Mouse (Mus musculus) megakaryocyte, adult 5-6 weeks (primary cell): Measurements from ENCODE around the gene Foxj2. TPM values are rescaled to one million over a fixed set of nuclear protein-coding genes. Genes with fewer than 3 reads are reported as not detected.

ENCODE experiments used
- ATAC-seq: 2 replicates; pipeline ENCODE4 v1.8.0; 2016; ENCODE audit warnings: mild to moderate bottlenecking, inconsistent platforms; ENCODE audit not compliant: poor library complexity, severe bottlenecking
- total RNA-seq, 2 experiments: library from RNA; stranded (forward) in 1 of 2; stranded (reverse) in 1 of 2; fragments of 153-499, 151-499 nt in 1 of 2; fragments of 221-1000, 200-1000 nt in 1 of 2; gene quantifications; 2 replicates each; pipeline versions ENCODE4 v1.2.3 to v1.2.4; 2015 to 2017

Gene Foxj2
- total RNA-seq, 2 experiments from 2014 or later: 10.2 to 43.1 TPM

DNA sequence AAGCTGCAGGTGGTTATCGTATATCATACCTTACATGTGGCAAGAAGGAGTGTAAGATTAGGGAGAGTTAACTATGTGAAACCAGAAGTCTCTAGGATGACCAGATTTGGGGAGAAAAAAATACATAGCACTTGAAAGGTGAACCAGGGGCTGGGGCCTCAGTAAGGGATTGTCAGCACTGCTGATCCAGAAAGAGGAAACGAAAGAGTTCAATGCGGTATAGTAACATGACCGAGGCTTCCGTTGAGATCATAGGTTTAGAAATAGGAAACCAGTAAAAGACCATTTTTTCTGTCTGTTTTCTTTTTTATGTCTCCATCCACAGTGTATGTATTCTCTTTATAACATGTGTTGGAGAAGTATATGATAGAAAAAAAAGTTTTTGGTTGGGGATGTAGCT is 53.1 kb downstream of the Foxj2 start:
- peak; percentile 73 for ATAC-seq

GRCm38 (mm10) chr6:122873871-122874719 is 54.4 kb downstream of the Foxj2 start, which contains the start of gene Necap1:
Gene Necap1 (plus strand): TSS chr6:122874474.
- ATAC-seq: peak; percentile 81

DNA sequence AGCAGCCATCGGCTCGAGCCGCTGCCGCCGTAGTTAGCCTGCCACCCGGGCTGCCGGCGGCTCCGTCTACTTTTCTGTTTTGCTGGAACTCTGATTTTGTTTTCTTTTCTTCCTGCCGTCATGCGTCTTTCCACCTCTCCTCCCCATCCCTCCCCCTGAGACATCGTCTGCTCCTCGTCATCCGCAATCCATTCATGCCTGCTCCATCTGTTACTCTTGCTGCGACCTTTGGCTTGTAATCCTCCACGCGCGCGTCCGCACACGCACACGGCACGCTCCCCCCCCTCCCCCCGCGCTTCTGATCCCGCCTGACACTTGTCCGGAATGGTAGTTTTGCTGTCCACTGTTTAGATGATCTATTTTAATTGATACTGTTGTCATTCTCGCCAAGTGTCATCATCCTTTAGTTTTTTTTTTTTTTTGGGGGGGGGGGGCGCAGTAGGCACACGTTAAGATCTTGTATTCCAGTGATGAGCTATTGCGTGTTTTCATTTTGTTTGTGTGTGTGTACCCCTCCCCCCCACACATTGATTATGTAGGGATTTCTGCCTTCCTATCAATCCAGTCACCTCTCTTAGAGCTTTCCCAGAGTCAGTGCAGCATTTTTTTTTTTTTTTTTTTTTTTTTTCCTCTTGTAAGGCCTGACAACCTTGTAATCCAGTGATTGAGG is 55.1 kb downstream of the Foxj2 start:
- peak; percentile 34 for ATAC-seq

DNA sequence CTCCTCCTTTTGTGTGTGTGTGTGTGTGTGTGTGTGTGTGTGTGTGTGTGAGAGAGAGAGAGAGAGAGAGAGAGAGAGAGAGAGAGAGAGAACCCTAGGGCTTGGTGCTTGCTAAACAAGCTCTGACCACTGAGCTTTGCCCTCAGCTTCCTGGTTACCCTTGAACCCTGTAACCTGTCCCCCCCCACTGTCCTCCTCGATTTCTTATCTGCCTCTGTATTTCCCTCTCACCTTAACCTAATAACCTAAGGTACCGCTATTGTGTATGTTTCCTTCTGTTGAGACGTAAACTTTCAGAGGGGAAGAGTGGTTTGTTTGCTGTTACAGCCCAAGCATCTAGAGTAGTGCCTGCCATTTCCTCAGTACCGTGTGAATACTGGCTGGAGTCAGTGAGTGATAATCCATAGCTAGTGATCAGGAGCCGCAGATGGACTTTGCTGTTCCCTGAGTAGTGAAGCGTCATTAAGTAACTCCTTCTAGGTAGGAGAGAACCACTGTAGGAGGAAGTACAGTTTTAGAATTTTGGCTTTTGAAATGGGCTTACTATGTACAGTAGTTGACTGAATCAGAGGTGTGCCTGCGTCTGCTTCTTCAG is 59.5 kb downstream of the Foxj2 start:
- no peak for ATAC-seq

- no peak for ATAC-seq
Measured at GRCm38 (mm10) chr6:122879781-122880505, 60.2 kb downstream of the Foxj2 start.

GRCm38 (mm10) chr6:122881287-122881686 is 61.6 kb downstream of the Foxj2 start:
- no peak for ATAC-seq

GRCm38 (mm10) chr6:122883603-122884002 is 63.9 kb downstream of the Foxj2 start:
- ATAC-seq: no peak

- ATAC-seq: no peak
Measured at GRCm38 (mm10) chr6:122889599-122889998, 69.9 kb downstream of the Foxj2 start.

- peak; percentile 97 for ATAC-seq
Measured at GRCm38 (mm10) chr6:122892442-122893049, 72.8 kb downstream of the Foxj2 start.

Other genes with a start within 250 kb of the Foxj2 start
- gene Apobec1, start 217.5 kb upstream of the Foxj2 start, total RNA-seq (2015): 112 and 151 TPM in 2 replicates
- gene Apobec1, start 217.5 kb upstream of the Foxj2 start, total RNA-seq (2017): 78.0 and 87.4 TPM in 2 replicates
- 0.62 and 1.7 TPM in 2 replicates for gene Gdf3, start 209.8 kb upstream of the Foxj2 start, total RNA-seq (2015)
- gene Gdf3, start 209.8 kb upstream of the Foxj2 start, total RNA-seq (2017): 0.40 TPM in 1 of 2 replicates, not detected in the other
- not detected in 2 replicates for gene Dppa3, start 193.5 kb upstream of the Foxj2 start, total RNA-seq (2015)
- not detected in 2 replicates for gene Dppa3, start 193.5 kb upstream of the Foxj2 start, total RNA-seq (2017)
- not detected in 2 replicates for gene Nanog, start 112.4 kb upstream of the Foxj2 start, total RNA-seq (2015)
- gene Nanog, start 112.4 kb upstream of the Foxj2 start, total RNA-seq (2017): not detected in 2 replicates
- gene Slc2a3, start 18.3 kb upstream of the Foxj2 start, total RNA-seq (2015): 44.5 and 48.4 TPM in 2 replicates
- gene Slc2a3, start 18.3 kb upstream of the Foxj2 start, total RNA-seq (2017): 51.4 and 63.5 TPM in 2 replicates
- 4.4 and 5.3 TPM in 2 replicates for gene C3ar1, start 36.2 kb downstream of the Foxj2 start, total RNA-seq (2015)
- gene C3ar1, start 36.2 kb downstream of the Foxj2 start, total RNA-seq (2017): 4.7 and 5.0 TPM in 2 replicates
- 33.0 and 34.4 TPM in 2 replicates for gene Necap1, start 54.6 kb downstream of the Foxj2 start, total RNA-seq (2015)
- gene Necap1, start 54.6 kb downstream of the Foxj2 start, total RNA-seq (2017): 24.9 and 25.9 TPM in 2 replicates
- gene Clec4a1, start 101.9 kb downstream of the Foxj2 start, total RNA-seq (2015): 250 and 267 TPM in 2 replicates
- 93.7 and 94.5 TPM in 2 replicates for gene Clec4a1, start 101.9 kb downstream of the Foxj2 start, total RNA-seq (2017)
- 175 and 204 TPM in 2 replicates for gene Clec4a3, start 132.6 kb downstream of the Foxj2 start, total RNA-seq (2015)
- gene Clec4a3, start 132.6 kb downstream of the Foxj2 start, total RNA-seq (2017): 148 and 150 TPM in 2 replicates
- gene Clec4a4, start 170.5 kb downstream of the Foxj2 start, total RNA-seq (2015): 1.9 and 2.4 TPM in 2 replicates
- gene Clec4a4, start 170.5 kb downstream of the Foxj2 start, total RNA-seq (2017): 0.40 and 0.53 TPM in 2 replicates
- 35.7 and 37.7 TPM in 2 replicates for gene Clec4b1, start 230.0 kb downstream of the Foxj2 start, total RNA-seq (2015)
- gene Clec4b1, start 230.0 kb downstream of the Foxj2 start, total RNA-seq (2017): 26.7 and 30.1 TPM in 2 replicates